Mouse (Mus musculus): ENCODE results near the gene Gm17490. TPM values are rescaled to one million over a fixed set of nuclear protein-coding genes. Genes with fewer than 3 reads are reported as not detected.

Gene Gm17490
- not detected for total RNA-seq (2023)

GRCm38 (mm10) chr2:11625890-11626289 lies at the start of gene Gm17490:
TSS of gene Gm17490 (minus strand) at chr2:11626264.

DNA sequence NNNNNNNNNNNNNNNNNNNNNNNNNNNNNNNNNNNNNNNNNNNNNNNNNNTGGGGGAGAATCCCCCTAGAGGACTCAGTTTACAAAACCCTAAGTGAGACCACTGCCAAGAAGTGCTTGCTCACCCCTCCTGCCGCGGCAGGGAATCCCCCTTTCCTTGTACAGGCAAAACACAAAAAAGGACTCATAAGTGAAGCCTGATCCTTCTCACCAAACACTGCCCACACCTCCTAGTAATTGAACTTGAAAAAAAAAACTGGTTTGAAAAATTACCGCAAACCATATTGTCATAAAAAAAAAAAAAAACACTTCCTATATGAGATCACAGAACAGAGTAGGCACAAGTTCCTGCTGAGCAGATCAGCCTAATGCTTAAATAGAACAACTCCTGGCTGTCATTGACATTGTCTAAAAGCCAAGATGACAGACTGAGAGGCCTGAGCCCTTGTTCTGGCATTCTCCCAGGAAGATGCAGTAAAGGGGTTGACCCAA lies 16.4 kb upstream of the Gm17490 start, which contains the start of gene Il2ra:
Il2ra (plus strand) TSS at position 357 of the 491 bp plus-strand sequence.

DNA sequence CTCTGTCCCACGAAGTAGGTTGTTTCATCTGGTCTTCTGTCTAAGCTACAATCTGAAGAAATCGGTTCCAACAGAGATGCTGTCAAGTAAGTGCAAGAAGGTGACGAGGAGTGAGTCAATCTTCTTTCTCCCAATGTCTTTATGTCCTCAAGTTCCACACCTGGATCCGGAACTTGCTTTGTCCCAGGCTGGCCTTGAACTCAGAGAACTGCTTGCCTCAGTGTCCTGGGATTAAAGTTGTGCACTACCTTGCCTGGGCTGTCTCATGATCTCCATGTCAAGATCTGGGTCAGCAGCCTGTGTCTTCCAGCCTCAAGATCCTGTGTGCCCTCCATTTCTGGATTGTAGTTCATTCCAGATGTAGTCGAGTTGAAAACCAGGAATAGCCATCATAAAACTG lies 22.0 kb downstream of the Gm17490 start, which contains the start of gene Rbm17:
Rbm17 (minus strand) TSS at position 101 of the 400 bp plus-strand sequence.

Other genes starting within 250 kb of the Gm17490 start
- 10 to 100 TPM; 48.8 to 51.1 TPM for gene Pfkfb3, start 72.2 kb downstream of the Gm17490 start, total RNA-seq (2023)
- gene Rbm17, start 22.1 kb downstream of the Gm17490 start, total RNA-seq (2023): 100 to 1,000 TPM; 155 to 164 TPM
- gene Il2ra, start 16.5 kb upstream of the Gm17490 start, total RNA-seq (2023): 1 to 10 TPM; 1.6 to 3.3 TPM
- gene Il15ra, start 79.0 kb upstream of the Gm17490 start, total RNA-seq (2023): 1 to 10 TPM; 5.5 to 7.1 TPM
- 10 to 100 TPM; 57.9 to 59.0 TPM for gene Fbh1, start 151.3 kb upstream of the Gm17490 start, total RNA-seq (2023)
- 100 to 1,000 TPM in 1 of 2 experiments, 10 to 100 TPM in 1; 93.2 to 109 TPM for gene Ankrd16, start 151.6 kb upstream of the Gm17490 start, total RNA-seq (2023)

Data from B cell, adult 67 days (primary cell).